Mouse (Mus musculus) stomach, embryonic 14.5 days (tissue): ENCODE data around the gene Uvrag. TPM values are rescaled to one million over a fixed set of nuclear protein-coding genes. Genes with fewer than 3 reads are reported as not detected.
A peak's percentile ranks its signal among the peaks of the same experiment; 100 is the strongest.

Experiments used
- ATAC-seq: fragments of 200-750 bp; cut with Nextera tagmentation; 2 replicates; pipeline ENCODE4 v1.8.0; 2017; ENCODE audit warnings: low read depth, moderate TSS enrichment; ENCODE audit not compliant: insufficient number of reproducible peaks, insufficient read depth, low FRiP score
- H3K27ac ChIP-seq: fragments of 300-500 bp; sonication (generic); 2 replicates; pipeline ENCODE4 v1.5.1; 2014; ENCODE audit warnings: mild to moderate bottlenecking, low read length, moderate library complexity, mixed read lengths
- H3K27me3 ChIP-seq: fragments of 300-500 bp; sonication (generic); 2 replicates; pipeline ENCODE4 v1.6.1; 2014; ENCODE audit warnings: low read length, control low read depth, mixed read lengths; ENCODE audit not compliant: control insufficient read depth, insufficient read depth
- H3K36me3 ChIP-seq: fragments of 300-500 bp; sonication (generic); 2 replicates; pipeline ENCODE4 v1.6.1; 2014; ENCODE audit warnings: mild to moderate bottlenecking, control low read depth, low read length, moderate library complexity, mixed read lengths; ENCODE audit not compliant: control insufficient read depth, insufficient read depth
- H3K4me1 ChIP-seq: fragments of 300-500 bp; sonication (generic); 2 replicates; pipeline ENCODE4 v1.6.1; 2014; ENCODE audit warnings: low read length, control low read depth, mixed read lengths; ENCODE audit not compliant: control insufficient read depth, insufficient read depth
- H3K4me2 ChIP-seq: fragments of 300-500 bp; sonication (generic); replicated peaks from 2 replicates; pipeline ENCODE4 v1.6.1; 2014; ENCODE audit warnings: low read depth, low read length, control low read depth
- H3K4me3 ChIP-seq: fragments of 300-500 bp; sonication (generic); 2 replicates; pipeline ENCODE4 v1.5.1; 2014; ENCODE audit warnings: low read depth, low read length, control low read depth
- H3K9ac ChIP-seq: fragments of 300-500 bp; sonication (generic); replicated peaks from 2 replicates; pipeline ENCODE4 v1.6.1; 2014; ENCODE audit warnings: low read depth, mild to moderate bottlenecking, control low read depth, low read length, moderate library complexity, mixed read lengths
- H3K9me3 ChIP-seq: fragments of 300-500 bp; sonication (generic); 2 replicates; pipeline ENCODE4 v1.6.1; 2016; ENCODE audit warnings: low read depth, low read length, control low read depth; ENCODE audit not compliant: control insufficient read depth
- WGBS: fragments of 180-500 bp; shearing (Covaris S2); extraction: QIAGEN DNeasy Blood & Tissue Kit; methylation state at CpG from one replicate; pipeline ENCODE4 v1.1.7; 2014; 5-methylcytosine and 5-hydroxymethylcytosine counted together
- polyA plus RNA-seq: library from polyadenylated mRNA; unstranded; fragments of >200 nt; fragmentation: Nextera tagmentation; extraction: Ambion mirVana; gene quantifications from 2 replicates; pipeline ENCODE4 v1.2.1, GENCODE M21; 2014

The Uvrag gene
- polyA plus RNA-seq, 1 experiment from 2014 or later: 23.9 TPM

DNA sequence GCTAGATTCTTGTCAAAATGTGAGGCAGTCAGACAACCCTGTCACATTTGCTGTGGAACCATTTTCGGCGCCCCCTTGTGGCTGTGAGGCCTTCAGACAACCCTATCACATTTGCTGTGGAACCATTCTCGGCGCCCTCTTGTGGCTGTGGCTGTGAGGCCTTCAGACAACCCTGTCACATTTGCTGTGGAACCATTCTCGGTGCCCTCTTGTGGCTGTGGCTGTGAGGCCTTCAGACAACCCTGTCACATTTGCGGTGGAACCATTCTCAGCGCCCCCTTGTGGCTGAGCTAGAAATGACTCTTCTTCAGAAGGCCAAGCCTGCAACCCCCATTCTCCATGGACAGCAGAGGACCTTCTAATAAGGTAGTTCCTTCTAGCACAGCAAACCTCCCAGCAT is 10.4 kb upstream of the Uvrag start:
- peak; percentile 26; the same call in 1 of the 2 replicates for ATAC-seq
- 5% methylated on average over 7 of the region's 7 CpGs for WGBS
- Histone ChIP-seq H3K4me3 (no peak overlapping the region), H3K4me1 (peaks cover 13% of the 10 kb centered on the region), H3K9me3 (no peaks in the 10 kb centered on the region), H3K27ac (no peak overlapping the region), H3K9ac (no peak overlapping the region), H3K4me2 (no peak overlapping the region), H3K36me3 (no peaks in the 10 kb centered on the region), H3K27me3 (no peaks in the 10 kb centered on the region)

DNA sequence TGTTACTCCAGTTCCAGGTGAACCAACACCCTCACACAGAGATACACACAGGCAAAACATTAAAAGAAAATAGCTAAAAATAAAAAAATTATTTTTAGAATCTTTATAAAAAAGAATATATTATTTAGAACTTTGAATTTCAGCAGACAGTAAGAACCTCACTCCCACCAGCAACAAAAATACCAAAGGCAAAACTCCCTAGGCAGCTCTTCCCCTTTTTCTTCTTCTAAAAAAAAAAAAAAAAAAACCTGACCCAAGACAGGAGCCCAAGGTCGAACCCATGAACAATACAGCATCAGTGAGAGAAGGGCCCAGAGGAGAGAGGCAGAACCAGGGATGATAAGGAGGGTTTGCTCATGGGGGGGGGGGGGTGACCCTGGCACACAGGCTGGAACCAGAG is 8.1 kb upstream of the Uvrag start:
- H3K9me3 ChIP-seq: no peaks in the 10 kb centered on the region
- H3K36me3 ChIP-seq: no peaks in the 10 kb centered on the region
- no peaks in the 10 kb centered on the region for H3K4me1 ChIP-seq
- no peak overlapping the region for H3K4me2 ChIP-seq
- no peak overlapping the region for H3K4me3 ChIP-seq
- no peaks in the 10 kb centered on the region for H3K27me3 ChIP-seq
- no peak for ATAC-seq
- no peak overlapping the region for H3K27ac ChIP-seq
- 68% methylated on average over 1 of the region's 1 CpGs for WGBS
- H3K9ac ChIP-seq: no peak overlapping the region

DNA sequence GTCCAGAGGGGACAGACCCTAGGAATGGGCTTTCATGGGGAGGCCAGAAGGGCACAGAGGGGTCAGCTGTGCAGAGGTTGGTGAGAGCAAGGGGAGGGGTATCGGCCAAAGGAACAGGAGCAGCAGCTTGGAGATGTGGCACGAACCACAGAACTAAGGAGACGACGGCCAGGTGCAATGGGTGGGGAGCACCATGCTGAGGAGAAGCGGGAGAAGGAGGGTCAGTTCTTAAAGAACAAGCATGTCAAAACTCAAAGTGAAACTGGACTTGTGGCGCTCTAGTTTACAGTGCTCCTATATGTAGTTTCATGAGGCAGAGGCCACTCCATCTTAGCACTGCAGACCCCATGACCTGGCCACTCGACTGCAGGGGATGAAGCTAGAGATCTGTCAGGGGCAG is 6.6 kb upstream of the Uvrag start:
- Histone ChIP-seq H3K4me1 (no peaks in the 10 kb centered on the region), H3K27me3 (no peaks in the 10 kb centered on the region), H3K27ac (no peak overlapping the region), H3K9me3 (no peaks in the 10 kb centered on the region), H3K4me2 (no peak overlapping the region), H3K9ac (no peak overlapping the region), H3K4me3 (no peak overlapping the region), H3K36me3 (no peaks in the 10 kb centered on the region)
- 80% methylated on average over 7 of the region's 7 CpGs for WGBS
- ATAC-seq: no peak

GRCm38 (mm10) chr7:99146906-99147305 is 6.0 kb upstream of the Uvrag start:
- Histone ChIP-seq H3K4me2 (no peak overlapping the region), H3K27ac (no peak overlapping the region), H3K9me3 (no peaks in the 10 kb centered on the region), H3K9ac (no peak overlapping the region), H3K4me3 (no peak overlapping the region), H3K4me1 (no peaks in the 10 kb centered on the region), H3K27me3 (no peaks in the 10 kb centered on the region), H3K36me3 (no peaks in the 10 kb centered on the region)
- WGBS: 38% methylated on average over 7 of the region's 7 CpGs
- ATAC-seq: no peak

DNA sequence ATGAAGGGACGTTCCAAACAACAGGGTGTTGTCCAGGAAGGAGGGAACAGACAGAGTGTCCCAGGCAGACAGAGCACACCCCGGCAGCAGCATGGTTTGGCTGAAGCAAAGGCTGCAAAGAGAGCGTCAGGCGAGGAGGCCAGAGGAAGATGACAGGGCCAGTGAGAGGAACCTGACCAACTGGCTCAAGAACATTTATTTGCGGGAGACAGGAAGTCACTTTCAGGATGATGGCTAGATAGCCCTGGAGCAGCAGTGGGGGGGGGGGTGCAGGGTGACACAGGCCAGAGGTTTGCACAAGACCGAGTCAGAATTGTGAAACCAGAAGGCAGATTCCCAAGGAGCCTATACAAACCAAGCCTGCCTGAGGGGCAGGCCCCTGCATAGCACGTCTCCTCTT is 5.1 kb upstream of the Uvrag start:
- Histone ChIP-seq H3K4me2 (no peak overlapping the region), H3K4me3 (no peak overlapping the region), H3K9me3 (no peaks in the 10 kb centered on the region), H3K9ac (no peak overlapping the region), H3K27ac (no peak overlapping the region), H3K27me3 (no peaks in the 10 kb centered on the region), H3K4me1 (no peaks in the 10 kb centered on the region), H3K36me3 (no peaks in the 10 kb centered on the region)
- ATAC-seq: no peak
- WGBS: 46% methylated on average over 7 of the region's 7 CpGs

GRCm38 (mm10) chr7:99144616-99145015 is 3.7 kb upstream of the Uvrag start:
- Histone ChIP-seq H3K4me1 (peaks cover 3% of the 10 kb centered on the region; the same call in 1 of the 2 replicates), H3K9me3 (no peaks in the 10 kb centered on the region), H3K4me2 (no peak overlapping the region), H3K36me3 (no peaks in the 10 kb centered on the region), H3K4me3 (no peak overlapping the region), H3K27ac (no peak overlapping the region), H3K27me3 (no peaks in the 10 kb centered on the region), H3K9ac (no peak overlapping the region)
- no peak for ATAC-seq
- 65% methylated on average over 11 of the region's 11 CpGs for WGBS

DNA sequence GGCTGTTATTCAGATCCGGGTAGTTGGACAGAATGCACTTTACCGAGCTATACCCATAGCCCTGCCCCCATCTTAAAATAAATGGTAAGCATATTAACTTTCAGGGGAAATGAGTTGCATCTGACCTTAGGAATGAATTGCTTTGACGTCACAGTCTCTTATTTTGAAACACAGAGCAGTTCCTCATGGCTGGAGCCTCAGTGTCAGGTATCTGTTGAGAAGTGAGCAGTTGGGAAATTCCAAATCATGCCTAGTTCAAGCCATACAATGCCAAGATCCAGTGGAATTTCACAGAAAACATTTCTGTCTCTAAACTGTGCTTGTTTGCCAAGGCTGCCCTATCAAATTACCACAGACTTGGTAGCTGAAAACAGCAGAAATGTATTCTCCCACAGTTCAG is 2.3 kb upstream of the Uvrag start:
- no peak overlapping the region for H3K4me2 ChIP-seq
- H3K9me3 ChIP-seq: no peaks in the 10 kb centered on the region
- H3K4me1 ChIP-seq: peaks cover 9% of the 10 kb centered on the region; the same call in 1 of the 2 replicates
- H3K27ac ChIP-seq: no peak overlapping the region
- ATAC-seq: no peak
- WGBS: 56% methylated on average over 3 of the region's 3 CpGs
- no peak overlapping the region for H3K9ac ChIP-seq
- no peaks in the 10 kb centered on the region for H3K36me3 ChIP-seq
- H3K27me3 ChIP-seq: no peaks in the 10 kb centered on the region
- H3K4me3 ChIP-seq: no peak overlapping the region

- WGBS: 30% methylated on average over 12 of the region's 12 CpGs
- no peak for ATAC-seq
- Histone ChIP-seq H3K4me1 (peaks cover 9% of the 10 kb centered on the region; the same call in 1 of the 2 replicates), H3K4me3 (peak overlapping the region; percentile 97), H3K4me2 (peak overlapping the region; percentile 72), H3K9me3 (no peaks in the 10 kb centered on the region), H3K27me3 (no peaks in the 10 kb centered on the region), H3K9ac (no peak overlapping the region), H3K36me3 (no peaks in the 10 kb centered on the region), H3K27ac (no peak overlapping the region)
Measured at GRCm38 (mm10) chr7:99141919-99142606, 1.1 kb upstream of the Uvrag start.

GRCm38 (mm10) chr7:99140511-99140910 is 430 bp downstream of the Uvrag start:
- no peaks in the 10 kb centered on the region for H3K27me3 ChIP-seq
- ATAC-seq: no peak
- H3K4me3 ChIP-seq: peak overlapping the region; percentile 97
- H3K9ac ChIP-seq: peak overlapping the region; percentile 85
- WGBS: under 1% methylated on average over 38 of the region's 39 CpGs
- no peaks in the 10 kb centered on the region for H3K9me3 ChIP-seq
- peak overlapping the region; percentile 86 for H3K27ac ChIP-seq
- no peaks in the 10 kb centered on the region for H3K36me3 ChIP-seq
- peak overlapping the region; percentile 70 for H3K4me2 ChIP-seq
- peaks cover 9% of the 10 kb centered on the region; the same call in 1 of the 2 replicates for H3K4me1 ChIP-seq
